Mouse (Mus musculus): ENCODE data around the gene Ppp4r4.
"Not testable (repeated sequence)": the region's sequence is repeated elsewhere in the genome, so short reads cannot be mapped to it uniquely, and the experiment has no call there.

Ppp4r4 gene

GRCm38 (mm10) chr12:103532649-103533395, 739 bp downstream of the Ppp4r4 start:
- peak in 1 of 2 experiments; percentile 20 for DNase-seq (ENCODE audit: low spot score in 2 of 2)

- DNase-seq (ENCODE audit: low spot score in 2 of 2): no peak
Measured at GRCm38 (mm10) chr12:103540429-103540828, 8.3 kb downstream of the Ppp4r4 start.

GRCm38 (mm10) chr12:103543351-103543750, 11.3 kb downstream of the Ppp4r4 start:
- DNase-seq (ENCODE audit: low spot score in 2 of 2): no peak

- no peak for DNase-seq (ENCODE audit: low spot score in 2 of 2)
Measured at GRCm38 (mm10) chr12:103544213-103544612, 12.1 kb downstream of the Ppp4r4 start.

GRCm38 (mm10) chr12:103547438-103547837, 15.4 kb downstream of the Ppp4r4 start:
- no peak for DNase-seq (ENCODE audit: low spot score in 2 of 2)

GRCm38 (mm10) chr12:103548526-103548925, 16.4 kb downstream of the Ppp4r4 start:
- no peak for DNase-seq (ENCODE audit: low spot score in 2 of 2)

- no peak for DNase-seq (ENCODE audit: low spot score in 2 of 2)
Measured at GRCm38 (mm10) chr12:103550047-103550446, 18.0 kb downstream of the Ppp4r4 start.

- no peak for DNase-seq (ENCODE audit: low spot score in 2 of 2)
Measured at GRCm38 (mm10) chr12:103551422-103551821, 19.3 kb downstream of the Ppp4r4 start.

GRCm38 (mm10) chr12:103552506-103552905, 20.4 kb downstream of the Ppp4r4 start:
- DNase-seq (ENCODE audit: low spot score in 2 of 2): no peak

GRCm38 (mm10) chr12:103553497-103553896, 21.4 kb downstream of the Ppp4r4 start:
- no peak for DNase-seq (ENCODE audit: low spot score in 2 of 2)

GRCm38 (mm10) chr12:103556856-103557255, 24.8 kb downstream of the Ppp4r4 start:
- no peak for DNase-seq (ENCODE audit: low spot score in 2 of 2)

- no peak for DNase-seq (ENCODE audit: low spot score in 2 of 2)
Measured at GRCm38 (mm10) chr12:103564726-103565125, 32.6 kb downstream of the Ppp4r4 start.

GRCm38 (mm10) chr12:103565151-103565550, 33.1 kb downstream of the Ppp4r4 start:
- no peak for DNase-seq (ENCODE audit: low spot score in 2 of 2)

GRCm38 (mm10) chr12:103567129-103567528, 35.0 kb downstream of the Ppp4r4 start:
- DNase-seq (ENCODE audit: low spot score in 2 of 2): no peak

GRCm38 (mm10) chr12:103569690-103570089, 37.6 kb downstream of the Ppp4r4 start:
- no peak for DNase-seq (ENCODE audit: low spot score in 2 of 2)

- DNase-seq (ENCODE audit: low spot score in 2 of 2): not testable (repeated sequence)
Measured at GRCm38 (mm10) chr12:103578148-103578547, 46.1 kb downstream of the Ppp4r4 start.

GRCm38 (mm10) chr12:103583771-103584170, 51.7 kb downstream of the Ppp4r4 start:
- no peak for DNase-seq (ENCODE audit: low spot score in 2 of 2)

GRCm38 (mm10) chr12:103598411-103598810, 66.3 kb downstream of the Ppp4r4 start:
- DNase-seq (ENCODE audit: low spot score in 2 of 2): no peak

GRCm38 (mm10) chr12:103600364-103600763, 68.3 kb downstream of the Ppp4r4 start:
- no peak for DNase-seq (ENCODE audit: low spot score in 2 of 2)

- DNase-seq (ENCODE audit: low spot score in 2 of 2): no peak
Measured at GRCm38 (mm10) chr12:103601839-103602238, 69.8 kb downstream of the Ppp4r4 start.

GRCm38 (mm10) chr12:103615141-103615540, 83.1 kb downstream of the Ppp4r4 start:
- DNase-seq (ENCODE audit: low spot score in 2 of 2): no peak

GRCm38 (mm10) chr12:103615734-103616133, 83.7 kb downstream of the Ppp4r4 start:
- DNase-seq (ENCODE audit: low spot score in 2 of 2): no peak

GRCm38 (mm10) chr12:103616860-103617261, 84.8 kb downstream of the Ppp4r4 start:
- no peak for DNase-seq (ENCODE audit: low spot score in 2 of 2)

- no peak for DNase-seq (ENCODE audit: low spot score in 2 of 2)
Measured at GRCm38 (mm10) chr12:103631203-103631612, 99.1 kb downstream of the Ppp4r4 start, which contains the start of gene Serpina10. TSS of gene Serpina10 (minus strand) at chr12:103631444.
